Mouse (Mus musculus) heart, embryonic 16.5 days (tissue): Measurements from ENCODE around the gene Eif3a. TPM values are rescaled to one million over a fixed set of nuclear protein-coding genes. Genes with fewer than 3 reads are reported as not detected.

ENCODE experiments used
- ATAC-seq: fragments of 200-750 bp; cut with Nextera tagmentation; replicated peaks from 2 replicates; pipeline ENCODE4 v1.8.0; 2017; ENCODE audit warnings: moderate number of reproducible peaks; ENCODE audit not compliant: insufficient read depth, low FRiP score; ENCODE audit errors: extremely low read depth
- H3K27ac ChIP-seq: fragments of 300-500 bp; sonication (generic); 2 replicates; pipeline ENCODE4 v1.5.1; 2014; ENCODE audit warnings: mild to moderate bottlenecking, low read length, control low read depth, moderate library complexity
- H3K27me3 ChIP-seq: fragments of 300-500 bp; sonication (generic); 2 replicates; pipeline ENCODE4 v1.6.1; 2014; ENCODE audit warnings: low read length, mixed read lengths; ENCODE audit not compliant: control insufficient read depth, insufficient read depth
- H3K36me3 ChIP-seq: fragments of 300-500 bp; sonication (generic); 2 replicates; pipeline ENCODE4 v1.6.1; 2014; ENCODE audit not compliant: control insufficient read depth, insufficient read depth
- H3K4me1 ChIP-seq: fragments of 300-500 bp; sonication (generic); 2 replicates; pipeline ENCODE4 v1.6.1; 2014; ENCODE audit warnings: low read length, mixed read lengths; ENCODE audit not compliant: control insufficient read depth, insufficient read depth
- H3K4me2 ChIP-seq: fragments of 300-500 bp; sonication (generic); 2 replicates; pipeline ENCODE4 v1.6.1; 2014; ENCODE audit warnings: low read depth, mild to moderate bottlenecking, control low read depth, low read length
- H3K4me3 ChIP-seq: fragments of 300-500 bp; sonication (generic); 2 replicates; pipeline ENCODE4 v1.5.1; 2014; ENCODE audit warnings: mild to moderate bottlenecking, control low read depth, low read length
- H3K9ac ChIP-seq: fragments of 300-500 bp; sonication (generic); 2 replicates; pipeline ENCODE4 v1.6.1; 2014; ENCODE audit warnings: low read length, control low read depth
- H3K9me3 ChIP-seq: fragments of 300-500 bp; sonication (generic); replicated peaks from 2 replicates; pipeline ENCODE4 v1.6.1; 2016; ENCODE audit warnings: low read length; ENCODE audit not compliant: control insufficient read depth
- WGBS: fragments of 180-500 bp; shearing (Covaris S2); extraction: QIAGEN DNeasy Blood & Tissue Kit; methylation state at CpG from one replicate; pipeline ENCODE4 v1.1.7; 2014; 5-methylcytosine and 5-hydroxymethylcytosine counted together
- polyA plus RNA-seq: library from polyadenylated mRNA; unstranded; fragments of >200 nt; fragmentation: Nextera tagmentation; extraction: Ambion mirVana; gene quantifications from 2 replicates; pipeline ENCODE4 v1.2.1, GENCODE M21; 2015

The Eif3a gene
- polyA plus RNA-seq, 1 experiment from 2014 or later: 110 TPM

DNA sequence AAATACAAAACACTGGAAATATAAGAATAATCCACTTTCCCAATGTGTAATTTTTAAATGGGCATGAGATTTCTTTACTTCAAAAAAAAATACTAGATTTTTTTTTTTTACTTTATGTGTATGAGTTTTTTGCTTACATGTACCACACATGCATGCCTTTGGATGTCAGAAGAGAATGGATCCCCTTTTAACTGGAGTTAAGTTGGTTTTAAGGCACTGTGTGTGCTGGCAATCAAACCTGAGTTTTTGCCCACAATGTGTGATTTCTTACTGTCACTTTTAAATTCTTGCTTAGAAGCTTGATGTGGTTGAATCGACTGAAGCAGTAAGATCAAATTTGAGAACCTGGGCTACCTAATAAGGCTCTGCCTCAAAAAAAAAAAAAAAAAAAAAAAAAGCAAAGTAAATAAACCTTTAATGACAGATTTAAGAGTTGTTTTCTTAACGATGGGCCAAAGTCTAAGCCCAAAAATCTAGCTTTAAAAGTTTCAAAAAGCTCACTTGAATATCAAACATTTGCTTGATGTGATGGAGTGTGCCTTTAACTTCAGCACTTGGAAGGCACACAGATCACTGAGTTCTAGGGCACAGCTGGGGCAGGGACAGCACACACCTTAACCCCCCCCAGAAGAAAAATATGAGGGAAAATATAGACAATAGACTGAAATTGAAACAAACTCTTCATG lies 2.9 kb downstream of the Eif3a start:
- Histone ChIP-seq H3K4me3 (0 out of 2 replicates have a peak overlapping the region, but pooled peaks have one; percentile 5), H3K27me3 (no peaks in the 10 kb centered on the region), H3K36me3 (no peaks in the 10 kb centered on the region), H3K4me2 (peak overlapping the region; percentile 47; the same call in 1 of the 2 replicates), H3K9me3 (no peaks in the 10 kb centered on the region), H3K27ac (no peak overlapping the region), H3K4me1 (peaks cover 22% of the 10 kb centered on the region), H3K9ac (peak overlapping the region; percentile 26; the same call in 1 of the 2 replicates)
- no peak for ATAC-seq
- 40% methylated on average over 2 of the region's 2 CpGs for WGBS

DNA sequence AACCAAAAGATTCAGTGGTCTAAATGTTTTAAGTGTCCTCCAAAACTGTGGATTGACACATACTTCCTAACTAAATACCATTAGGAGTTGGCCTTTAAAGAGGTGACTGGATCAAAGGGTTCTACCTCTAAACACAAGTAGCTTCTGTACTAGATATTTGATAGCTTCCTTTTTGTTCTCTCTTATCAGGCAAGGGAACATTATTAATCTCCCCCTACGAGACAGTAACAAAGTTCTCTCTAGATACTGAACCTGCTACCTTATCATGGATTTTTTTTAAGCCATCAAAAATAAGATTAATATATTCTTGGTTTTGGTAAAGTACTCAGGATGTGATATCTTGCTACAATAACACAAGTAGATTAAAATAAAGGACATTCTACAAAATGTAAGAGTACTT lies 5.7 kb downstream of the Eif3a start:
- H3K9ac ChIP-seq: no peak overlapping the region
- no peaks in the 10 kb centered on the region for H3K9me3 ChIP-seq
- WGBS: 24% methylated on average over 1 of the region's 1 CpGs
- no peak overlapping the region for H3K4me3 ChIP-seq
- no peaks in the 10 kb centered on the region for H3K27me3 ChIP-seq
- no peak overlapping the region for H3K27ac ChIP-seq
- no peak for ATAC-seq
- H3K4me1 ChIP-seq: peaks cover 22% of the 10 kb centered on the region
- peaks cover 7% of the 10 kb centered on the region; the same call in 1 of the 2 replicates for H3K36me3 ChIP-seq
- no peak overlapping the region for H3K4me2 ChIP-seq

DNA sequence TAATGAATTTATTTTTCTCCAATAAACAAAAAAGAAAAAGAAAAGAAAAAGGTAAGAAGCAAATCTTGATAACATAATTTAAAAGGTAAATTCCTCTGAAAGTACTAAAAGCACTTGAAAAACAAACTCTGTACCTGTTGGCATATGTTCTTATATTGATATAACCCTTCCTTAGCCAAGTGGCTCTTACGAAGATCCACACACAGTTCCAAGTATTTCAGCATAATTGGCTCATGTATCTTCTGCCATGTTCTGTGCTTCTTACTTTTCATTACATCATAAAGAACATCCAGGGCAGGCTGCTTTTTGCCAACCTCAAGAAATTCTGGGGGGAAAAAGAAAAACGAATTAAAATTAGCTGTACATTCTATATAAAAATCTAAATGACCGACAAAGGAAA lies 8.4 kb downstream of the Eif3a start:
- Histone ChIP-seq H3K4me2 (no peak overlapping the region), H3K4me1 (peaks cover 14% of the 10 kb centered on the region), H3K27ac (no peak overlapping the region), H3K27me3 (no peaks in the 10 kb centered on the region), H3K9me3 (no peaks in the 10 kb centered on the region), H3K4me3 (no peak overlapping the region), H3K9ac (no peak overlapping the region), H3K36me3 (peaks cover 22% of the 10 kb centered on the region)
- WGBS: 80% methylated on average over 3 of the region's 3 CpGs
- ATAC-seq: no peak

DNA sequence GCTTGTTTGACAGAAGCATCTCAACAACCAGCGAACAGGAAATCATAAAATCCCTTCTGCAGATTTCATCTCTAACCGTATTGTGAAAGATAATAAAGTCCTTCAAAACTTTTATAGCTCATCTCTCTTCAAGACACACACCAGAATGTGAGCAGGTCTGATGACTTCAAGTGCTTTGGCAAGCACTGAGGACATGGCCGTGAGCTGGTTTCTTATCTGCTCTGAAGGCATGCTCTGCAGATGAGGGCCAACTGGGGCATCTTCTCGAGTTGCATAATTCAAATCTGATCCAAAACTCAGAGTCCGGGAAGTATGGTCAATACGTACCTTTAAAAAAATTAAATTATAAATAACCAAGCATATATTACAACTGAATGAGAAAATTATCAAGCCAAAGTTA lies 17.1 kb downstream of the Eif3a start:
- Histone ChIP-seq H3K4me2 (no peak overlapping the region), H3K27ac (no peak overlapping the region), H3K9me3 (no peaks in the 10 kb centered on the region), H3K4me3 (no peak overlapping the region), H3K9ac (no peak overlapping the region), H3K4me1 (no peaks in the 10 kb centered on the region), H3K27me3 (no peaks in the 10 kb centered on the region), H3K36me3 (peaks cover 67% of the 10 kb centered on the region)
- WGBS: 70% methylated on average over 6 of the region's 6 CpGs
- no peak for ATAC-seq

DNA sequence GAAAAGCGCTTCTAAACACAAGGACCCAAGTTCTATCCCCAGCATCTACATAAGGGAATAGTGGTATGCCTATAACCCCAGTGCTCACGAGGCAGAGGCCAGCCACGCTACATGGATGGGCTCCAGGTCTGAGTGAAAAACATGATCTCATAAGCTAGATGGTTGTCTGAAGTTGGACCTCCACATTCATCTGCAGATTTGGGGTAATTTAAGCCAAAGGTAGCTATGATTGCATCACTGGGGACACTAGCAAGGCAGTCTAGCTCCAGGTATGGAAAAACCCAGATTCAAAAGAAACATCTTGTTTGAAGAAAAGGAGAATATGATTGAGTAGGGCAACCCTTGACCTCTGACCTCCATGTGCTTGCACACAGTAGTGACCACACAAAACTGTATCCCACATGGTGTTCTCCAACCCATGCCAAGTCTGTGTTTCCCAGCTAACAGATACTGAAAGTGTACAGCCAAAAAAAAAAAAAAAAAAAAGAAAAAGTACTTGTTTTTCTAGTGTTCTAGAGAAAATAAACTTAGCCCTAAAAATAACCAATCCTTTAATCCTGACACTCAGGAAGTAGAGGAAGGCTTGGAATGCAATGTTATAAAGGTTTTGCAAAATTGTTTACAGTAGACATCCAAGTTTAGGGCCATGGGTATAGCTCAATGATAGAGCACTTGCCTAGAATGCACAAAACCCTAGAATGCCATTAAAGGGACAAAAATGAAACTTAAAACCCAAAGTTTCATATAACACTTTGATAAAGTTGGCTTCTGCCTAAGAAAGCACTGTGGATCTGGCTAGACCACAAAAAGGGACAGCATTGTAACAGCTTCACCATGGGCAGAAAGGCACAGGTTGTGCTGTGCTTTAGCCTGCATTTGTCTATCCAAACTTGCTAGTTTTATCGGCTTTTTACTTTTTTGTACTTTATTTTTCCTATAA lies 31.3 kb downstream of the Eif3a start:
- H3K27ac ChIP-seq: no peak overlapping the region
- no peaks in the 10 kb centered on the region for H3K9me3 ChIP-seq
- peaks cover 23% of the 10 kb centered on the region for H3K36me3 ChIP-seq
- WGBS: 77% methylated on average over 4 of the region's 4 CpGs
- H3K9ac ChIP-seq: no peak overlapping the region
- no peak overlapping the region for H3K4me2 ChIP-seq
- H3K27me3 ChIP-seq: 0 out of 2 replicates have a peak, but pooled peaks cover under 1% of the 10 kb centered on the region
- no peak overlapping the region for H3K4me3 ChIP-seq
- ATAC-seq: no peak
- peaks cover 6% of the 10 kb centered on the region for H3K4me1 ChIP-seq

DNA sequence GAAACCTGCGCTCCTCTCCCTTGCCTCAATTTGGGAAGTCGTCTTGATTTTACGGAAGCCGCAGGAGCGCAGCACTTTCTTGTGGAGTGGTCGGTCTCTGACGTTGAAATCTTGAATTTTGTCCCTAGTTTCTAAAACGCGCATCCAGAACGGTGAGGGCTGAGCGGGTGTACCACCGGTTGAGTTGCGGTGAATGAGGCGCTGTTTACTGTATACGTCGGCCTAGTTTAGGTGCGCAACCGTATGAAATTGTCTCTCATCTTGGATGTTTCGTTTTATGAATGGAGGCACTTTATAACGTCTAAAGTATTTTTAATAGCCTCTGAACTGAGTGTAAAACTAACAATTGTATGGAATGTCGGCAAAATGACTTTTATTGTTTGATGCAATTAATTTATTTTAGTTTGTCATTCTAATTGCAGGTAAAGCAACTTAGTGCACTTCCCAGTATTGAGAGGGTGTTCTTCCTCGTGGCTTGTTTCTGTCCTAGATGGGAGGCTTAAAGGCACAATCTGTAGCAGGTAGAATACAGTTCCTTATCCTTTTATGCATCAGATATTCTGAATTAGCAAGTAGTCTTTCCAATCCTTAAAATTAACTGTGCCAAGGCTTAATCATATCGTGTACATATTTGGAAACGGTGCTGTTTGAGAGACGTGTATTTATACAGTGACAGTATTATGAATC lies 33.2 kb downstream of the Eif3a start:
- Histone ChIP-seq H3K9ac (peak overlapping the region; percentile 67; the same call in 1 of the 2 replicates), H3K36me3 (peaks cover 8% of the 10 kb centered on the region), H3K9me3 (no peaks in the 10 kb centered on the region), H3K27me3 (0 out of 2 replicates have a peak, but pooled peaks cover 5% of the 10 kb centered on the region), H3K4me1 (peaks cover 6% of the 10 kb centered on the region), H3K27ac (no peak overlapping the region), H3K4me3 (peak overlapping the region; percentile 62), H3K4me2 (peak overlapping the region; percentile 90)
- ATAC-seq: no peak
- WGBS: 5% methylated on average over 25 of the region's 25 CpGs

DNA sequence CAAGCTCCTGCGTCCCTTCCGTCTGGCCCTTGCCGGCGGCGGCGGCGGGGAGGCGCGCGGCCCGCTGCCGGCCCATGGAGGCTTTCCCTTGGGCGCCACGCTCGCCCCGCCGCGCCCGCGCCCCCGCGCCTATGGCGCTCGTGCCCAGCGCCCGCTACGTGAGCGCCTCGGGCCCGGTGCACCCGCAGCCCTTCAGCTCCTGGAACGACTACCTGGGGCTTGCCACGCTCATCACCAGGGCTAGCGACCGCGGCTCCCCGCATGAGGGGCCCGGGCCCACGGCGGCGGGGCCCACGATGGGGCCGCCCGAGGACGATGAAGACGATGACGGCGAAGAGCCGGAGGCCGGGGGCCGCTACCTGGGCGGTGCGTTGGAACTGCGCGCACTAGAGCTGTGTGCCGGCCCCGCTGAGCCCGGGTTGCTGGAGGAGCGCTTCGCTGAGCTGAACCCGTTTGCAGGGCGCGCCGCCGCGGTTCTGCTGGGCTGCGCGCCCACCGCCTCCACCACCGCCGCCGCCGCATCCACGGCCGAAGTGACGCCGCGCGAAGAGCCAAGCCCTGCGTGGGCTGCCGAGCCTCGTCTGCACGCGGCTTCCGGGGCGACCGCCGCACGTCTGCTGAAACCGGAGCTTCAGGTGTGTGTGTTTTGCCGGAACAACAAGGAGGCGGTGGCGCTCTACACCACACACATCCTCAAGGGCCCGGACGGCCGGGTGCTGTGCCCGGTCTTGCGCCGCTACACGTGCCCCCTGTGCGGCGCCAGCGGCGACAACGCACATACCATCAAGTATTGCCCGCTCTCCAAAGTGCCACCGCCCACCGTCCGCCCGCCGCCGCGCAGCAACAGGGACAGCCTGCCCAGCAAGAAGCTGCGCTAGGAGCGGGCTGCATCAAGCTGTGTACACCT lies 34.0 kb downstream of the Eif3a start:
- peak; percentile 38 for ATAC-seq
- Histone ChIP-seq H3K9me3 (no peaks in the 10 kb centered on the region), H3K4me2 (peak overlapping the region; percentile 90), H3K27ac (no peak overlapping the region), H3K27me3 (0 out of 2 replicates have a peak, but pooled peaks cover 5% of the 10 kb centered on the region), H3K36me3 (peaks cover 5% of the 10 kb centered on the region; the same call in 1 of the 2 replicates), H3K9ac (peak overlapping the region; percentile 67), H3K4me1 (peaks cover 6% of the 10 kb centered on the region), H3K4me3 (peak overlapping the region; percentile 62)
- under 1% methylated on average over 105 of the region's 115 CpGs for WGBS
